Mouse (Mus musculus) urinary bladder, postnatal 4 days (tissue): Measurements from ENCODE around the gene Ttll11.

Experiments
- DNase-seq, 2 experiments: peaks; one replicate each; pipeline ENCODE4 v3.0.0; 2021 to 2022; ENCODE audit warnings: low spot score in 2 of 2

The Ttll11 gene

GRCm38 (mm10) chr2:35900845-35901244 lies 78.9 kb downstream of the Ttll11 start:
- DNase-seq = no peak

DNA sequence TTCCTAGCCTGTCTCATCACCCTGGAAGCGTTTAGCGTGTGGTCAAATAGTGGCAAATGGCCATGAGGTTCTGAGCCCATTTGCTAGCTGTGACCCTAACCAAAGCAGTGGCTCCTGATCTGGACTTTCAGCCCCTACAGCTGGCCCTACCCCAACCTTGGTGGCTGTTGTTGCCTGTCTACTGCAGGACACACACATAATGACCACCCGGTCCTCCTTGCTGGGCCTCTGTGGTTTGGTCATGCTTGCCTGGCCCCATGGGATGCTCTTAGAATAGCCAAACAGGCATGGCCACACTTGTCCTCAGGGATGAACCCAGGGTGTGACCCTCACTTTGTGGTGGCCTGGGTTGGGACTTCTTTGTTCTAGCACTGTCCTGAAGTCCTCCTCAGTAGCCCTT lies 80.0 kb downstream of the Ttll11 start:
- DNase-seq = no peak

DNA sequence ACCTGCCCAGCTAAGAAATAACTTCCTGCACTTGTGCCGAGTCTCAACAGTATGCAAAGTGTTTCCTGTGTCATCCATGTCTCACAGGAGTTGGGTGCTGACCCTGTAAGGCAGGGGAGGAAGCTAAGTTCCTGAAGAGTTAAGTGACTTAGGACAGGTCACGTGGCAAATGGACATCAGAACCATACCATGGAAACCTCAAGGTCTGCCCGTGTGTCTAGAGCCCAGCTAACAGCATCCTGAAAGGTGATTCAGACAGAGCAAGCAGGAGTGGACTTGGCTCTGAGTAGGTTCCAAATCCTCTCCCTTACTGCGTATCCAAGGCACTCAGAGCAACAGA lies 80.6 kb downstream of the Ttll11 start:
- no peak for DNase-seq

DNA sequence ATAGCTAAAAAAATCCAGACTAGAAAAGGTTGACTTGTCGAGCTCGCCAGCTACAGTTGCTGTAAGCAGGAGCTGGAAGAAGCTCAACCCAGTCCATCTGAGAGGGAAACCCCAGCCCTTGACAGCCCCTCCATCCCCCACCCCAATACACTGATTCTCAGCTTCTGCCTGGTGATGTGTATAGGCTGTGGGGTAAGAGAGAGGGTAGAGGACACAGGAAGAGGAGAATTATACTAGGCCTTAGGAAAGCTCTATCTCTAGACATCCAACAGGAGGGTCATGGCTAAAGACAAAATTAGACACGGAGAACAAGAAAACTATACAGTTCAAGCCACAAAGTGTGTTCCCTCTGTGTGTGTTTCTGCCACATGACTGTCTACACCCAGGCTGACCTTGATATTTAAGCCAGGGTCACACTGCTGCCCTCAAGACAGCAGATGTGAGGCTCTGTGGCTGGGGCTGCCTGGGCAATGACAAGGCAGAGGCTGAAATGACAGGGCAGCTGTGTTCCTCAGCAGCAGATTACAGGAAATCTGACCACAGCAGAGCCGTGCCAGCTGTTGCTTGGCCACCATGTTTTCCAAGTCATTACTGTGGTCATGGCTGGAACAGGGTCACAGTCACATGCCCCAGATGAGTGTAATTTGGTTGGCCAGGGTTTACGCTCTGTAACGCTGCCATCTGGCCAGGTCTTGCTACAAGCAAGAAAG lies 81.1 kb downstream of the Ttll11 start:
- no peak for DNase-seq

- DNase-seq = no peak
Observed at GRCm38 (mm10) chr2:35897125-35897524, 82.6 kb downstream of the Ttll11 start.

DNA sequence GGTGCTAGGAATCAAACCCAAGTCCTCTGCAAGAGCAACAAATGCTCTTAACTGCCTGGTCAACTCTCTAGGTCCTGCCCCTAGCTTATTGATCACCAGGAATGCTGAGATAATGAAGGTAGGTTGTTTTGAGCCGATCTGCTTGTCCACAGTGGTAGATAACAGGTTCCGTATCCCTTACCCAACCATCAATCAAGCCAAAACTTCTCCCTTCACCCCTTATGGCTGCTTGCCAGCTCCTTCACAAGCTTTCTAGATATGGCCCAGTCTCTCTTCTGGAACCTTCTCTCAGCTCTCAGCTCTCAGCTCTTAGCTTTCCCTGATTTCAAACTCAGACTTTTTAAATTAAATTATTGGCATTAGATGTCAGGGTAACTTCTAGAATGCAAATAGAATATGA lies 85.2 kb downstream of the Ttll11 start:
- no peak for DNase-seq

DNA sequence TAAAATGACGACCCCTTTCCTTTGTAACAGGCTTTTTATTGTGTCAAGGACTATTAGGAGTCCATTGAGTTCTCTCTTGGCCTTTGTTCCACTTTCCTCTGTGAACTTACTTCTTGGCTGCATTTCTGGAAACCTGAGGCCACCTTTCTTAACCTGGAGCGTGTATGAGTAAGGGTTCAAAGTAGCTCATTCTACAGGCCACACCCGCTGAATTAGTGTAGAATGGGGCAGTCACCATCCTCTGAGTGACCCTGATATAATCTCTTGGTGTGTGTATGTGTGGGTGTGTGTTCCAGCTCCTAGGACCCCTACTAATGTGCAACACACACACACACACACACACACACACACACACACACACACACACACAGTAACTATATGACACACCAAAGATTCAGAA lies 89.1 kb downstream of the Ttll11 start:
- DNase-seq = no peak

GRCm38 (mm10) chr2:35889776-35890175 lies 89.9 kb downstream of the Ttll11 start:
- DNase-seq = no peak

- no peak for DNase-seq
Observed at GRCm38 (mm10) chr2:35884296-35884695, 95.4 kb downstream of the Ttll11 start.

GRCm38 (mm10) chr2:35882336-35882987 lies 97.3 kb downstream of the Ttll11 start:
- no peak for DNase-seq

DNA sequence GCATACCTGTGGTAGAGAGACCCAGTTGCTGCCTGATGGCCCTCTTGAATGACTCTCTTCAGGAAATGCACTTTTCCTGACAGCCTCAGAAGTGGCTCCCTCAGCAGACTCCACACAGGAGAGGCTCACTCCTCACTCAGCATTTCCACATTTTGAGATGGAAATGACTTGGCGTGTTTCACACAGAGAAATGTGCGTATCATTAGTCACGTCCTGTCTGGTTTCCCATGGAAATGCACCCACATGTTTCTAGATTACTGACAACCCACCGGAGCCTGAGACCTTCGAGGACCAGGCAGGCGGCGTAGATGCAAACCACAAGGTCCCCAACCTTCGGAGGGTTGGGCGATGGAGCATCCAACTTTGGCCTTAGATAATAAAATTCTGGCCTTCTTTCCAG lies 97.8 kb downstream of the Ttll11 start:
- DNase-seq = no peak

DNA sequence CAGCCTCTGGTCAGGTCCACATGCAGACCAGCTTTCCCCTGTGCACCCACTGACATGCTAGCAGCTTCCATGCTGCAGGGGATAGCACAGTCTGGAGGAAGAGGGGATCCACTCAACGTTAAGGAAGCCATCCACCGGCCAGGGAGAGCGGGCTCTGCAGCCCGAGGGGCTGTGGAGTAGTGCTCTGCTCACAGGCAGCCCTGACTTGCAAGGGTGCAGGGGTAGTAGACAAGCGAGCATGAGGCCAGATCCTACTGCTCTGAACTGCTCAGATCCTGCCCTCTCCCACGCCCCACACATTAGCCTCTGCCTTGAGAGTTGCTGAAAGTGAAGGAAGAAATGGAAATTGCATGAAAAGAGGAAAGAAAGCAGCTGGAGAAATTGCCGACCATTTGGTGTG lies 99.4 kb downstream of the Ttll11 start:
- no peak for DNase-seq

DNA sequence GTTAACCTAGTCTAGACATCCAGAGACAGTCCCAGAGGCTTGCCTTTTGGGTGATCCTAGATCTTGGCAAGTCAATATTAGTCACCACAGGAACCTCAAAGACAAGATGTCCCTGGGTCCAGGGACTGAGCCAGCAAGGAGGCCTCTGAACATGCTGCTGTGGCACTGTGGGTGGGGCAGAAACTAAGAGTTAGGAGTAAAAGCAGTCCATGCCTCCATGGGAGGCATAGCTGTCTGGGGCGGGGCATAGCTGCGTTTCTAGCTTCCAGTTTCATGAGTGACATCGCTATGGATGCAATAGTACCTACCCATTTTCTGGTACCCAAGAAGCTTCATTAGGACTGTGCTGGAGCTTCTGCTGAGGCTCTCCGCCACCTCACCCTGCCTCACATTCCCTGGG lies 99.8 kb downstream of the Ttll11 start:
- DNase-seq = no peak

DNA sequence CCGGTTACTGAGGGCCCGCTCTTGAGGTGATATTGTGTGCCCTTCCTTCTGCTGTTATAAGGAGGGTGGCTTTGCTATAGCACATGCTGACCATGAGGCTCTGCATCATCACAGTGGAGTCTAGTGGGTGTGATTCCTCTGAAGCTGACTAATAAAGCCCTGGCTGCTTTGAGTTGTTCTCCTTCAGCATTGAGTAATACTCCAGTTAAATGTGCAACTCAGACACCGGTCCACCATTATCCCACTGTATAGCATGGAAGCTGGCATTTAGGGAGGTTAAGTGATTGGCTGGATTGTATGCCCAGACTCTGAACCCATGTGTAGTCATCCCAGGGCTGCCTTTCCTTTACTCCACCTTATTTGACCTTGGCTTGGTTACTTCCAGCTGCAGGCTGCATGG lies 101.2 kb downstream of the Ttll11 start:
- no peak for DNase-seq

GRCm38 (mm10) chr2:35875572-35875971 lies 104.1 kb downstream of the Ttll11 start:
- DNase-seq = no peak

DNA sequence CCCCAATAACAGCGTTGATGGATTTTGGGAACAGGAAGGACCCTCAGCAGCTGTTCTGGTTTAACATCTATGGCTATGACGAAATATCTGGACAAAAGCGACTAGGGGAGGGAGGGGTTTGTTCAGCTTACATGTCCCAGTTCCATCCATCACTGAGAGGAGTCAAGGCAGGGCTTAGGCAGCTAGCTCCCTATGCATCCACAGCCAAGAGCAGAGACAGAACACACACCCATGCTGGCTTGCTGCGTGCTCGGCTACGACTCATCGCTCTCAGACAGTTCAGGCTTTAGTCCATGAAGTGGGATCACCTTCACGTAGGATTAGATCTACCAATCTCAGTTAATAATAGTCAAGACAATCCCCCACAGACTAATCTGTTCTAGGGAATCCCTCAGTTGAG lies 105.3 kb downstream of the Ttll11 start:
- no peak for DNase-seq

GRCm38 (mm10) chr2:35869165-35869564 lies 110.5 kb downstream of the Ttll11 start:
- DNase-seq = no peak

- no peak for DNase-seq
Observed at GRCm38 (mm10) chr2:35863284-35863683, 116.4 kb downstream of the Ttll11 start.

DNA sequence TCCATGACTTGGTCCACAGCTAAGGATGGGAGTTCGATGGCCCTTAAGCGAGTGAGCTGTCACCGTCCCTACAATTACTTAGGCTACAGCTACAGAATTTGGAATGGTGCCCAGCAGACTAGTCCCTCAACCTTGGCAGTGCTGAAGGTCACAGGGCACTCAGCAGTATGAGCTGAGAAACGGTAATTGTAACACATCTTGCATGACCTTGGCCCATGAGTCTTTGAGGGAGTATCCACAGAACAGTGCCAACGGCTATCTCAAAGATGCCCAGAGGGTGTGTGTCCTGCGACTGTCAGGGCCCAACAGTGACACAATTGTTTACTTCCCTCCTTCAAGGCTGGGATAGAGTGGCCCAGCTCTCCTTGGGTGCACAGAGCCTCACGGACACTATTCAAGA lies 118.5 kb downstream of the Ttll11 start:
- DNase-seq = no peak

DNA sequence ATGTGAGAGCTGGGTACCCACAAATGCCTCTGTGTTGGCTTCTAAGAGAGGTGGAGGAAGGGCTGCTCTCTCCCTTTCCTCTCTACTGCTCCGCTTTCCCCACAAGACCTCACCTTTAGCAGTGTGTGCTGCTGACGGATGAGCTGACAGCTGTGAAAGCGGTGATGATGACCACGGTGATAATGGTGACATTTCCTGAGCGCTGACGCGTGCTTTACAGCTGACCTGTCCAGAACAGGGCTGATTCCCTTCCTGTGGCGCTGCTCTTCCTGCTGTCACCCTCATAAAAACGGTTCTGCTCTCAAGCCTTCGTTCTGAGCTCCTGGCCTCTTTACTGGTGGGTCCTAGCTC lies 119.3 kb downstream of the Ttll11 start:
- DNase-seq = no peak

- DNase-seq = no peak
Observed at GRCm38 (mm10) chr2:35859708-35860393, 119.9 kb downstream of the Ttll11 start.

- DNase-seq = no peak
Observed at GRCm38 (mm10) chr2:35858281-35858680, 121.4 kb downstream of the Ttll11 start.

- DNase-seq = no peak
Observed at GRCm38 (mm10) chr2:35856901-35857300, 122.8 kb downstream of the Ttll11 start.
